Comparison of ENCODE assay signal across 7 mouse cellular contexts in genomic region chr2:130449794-130450433, GRCm38 (mm10). TPM values are rescaled to one million over a fixed set of nuclear protein-coding genes. Genes with fewer than 3 reads are reported as not detected.
DNase-seq lines count a peak whose midpoint lies in the region; ATAC-seq and TF ChIP-seq lines count a peak whose summit lies in the region.

Gene Ptpra (plus strand): TSS chr2:130450278.

- H3K4me2 ChIP-seq in intestine, postnatal 0 days (replicated peaks; ENCODE audit: low read depth) = peak within 1 kb of the TSS; percentile 90
- peak within 1 kb of the TSS; percentile 76 for H3K4me2 ChIP-seq in midbrain, embryonic 12.5 days (replicated peaks)

- H3K36me3 ChIP-seq in intestine, postnatal 0 days (ENCODE audit: control insufficient read depth, insufficient read depth) = no peaks in the 10 kb centered on the region
- 0 out of 2 replicates have a peak, but pooled peaks cover 2% of the 10 kb centered on the region for H3K36me3 ChIP-seq in midbrain, embryonic 12.5 days
- H3K36me3 ChIP-seq in small intestine, adult 2 months (ENCODE audit: control insufficient read depth, insufficient read depth, low read length) = no peaks in the 10 kb centered on the region

- no peaks in the 10 kb centered on the region for H3K9me3 ChIP-seq in intestine, postnatal 0 days (ENCODE audit: control insufficient read depth)
- H3K9me3 ChIP-seq in midbrain, embryonic 12.5 days = no peaks in the 10 kb centered on the region

- 0% methylated on average over 49 of the region's 50 CpGs for WGBS in intestine, postnatal 0 days
- WGBS in midbrain, embryonic 12.5 days = under 1% methylated on average over 35 of the region's 50 CpGs
- under 1% methylated on average over 48 of the region's 50 CpGs for WGBS in small intestine, adult 2 months

- H3K27me3 ChIP-seq in intestine, postnatal 0 days (replicated peaks; ENCODE audit: control insufficient read depth, insufficient read depth, low read length) = no peaks in the 10 kb centered on the region
- peaks cover 10% of the 10 kb centered on the region for H3K27me3 ChIP-seq in midbrain, embryonic 12.5 days
- H3K27me3 ChIP-seq in small intestine, adult 2 months (ENCODE audit: control insufficient read depth, insufficient read depth, low read length) = no peaks in the 10 kb centered on the region

- peak; percentile 96 for DNase-seq in adrenal gland, adult 2 months
- peak; percentile 84 for DNase-seq in embryo, embryonic 11.5 days (ENCODE audit: low read depth, low spot score)
- DNase-seq in gastrocnemius, postnatal 4 days (ENCODE audit: low spot score in 2 of 2) = peak; percentile 84 to 92
- peak; percentile 92 for DNase-seq in left cerebral cortex, postnatal 4 days

- intact Hi-C loops in left cerebral cortex, postnatal 4 days (cut with DNase I) = loop anchor here (5.0 kb wide), 1 partner anchor 72 kb away; no protein-coding TSS in a partner anchor

- peak; percentile 68; the same call in 1 of the 2 replicates for TF ChIP-seq POLR2A in small intestine, adult 2 months (IDR thresholded peaks at IDR 0.05; ENCODE audit: low read depth, low read length)

- H3K4me3 ChIP-seq in intestine, postnatal 0 days (ENCODE audit: low read depth, low read length) = peak within 1 kb of the TSS; percentile 80
- H3K4me3 ChIP-seq in midbrain, embryonic 12.5 days = peak within 1 kb of the TSS; percentile 65
- H3K4me3 ChIP-seq in small intestine, adult 2 months (ENCODE audit: low read depth, low read length) = peak within 1 kb of the TSS; percentile 88

- ATAC-seq in intestine, postnatal 0 days = peak; percentile 95
- ATAC-seq in midbrain, embryonic 12.5 days (ENCODE audit: low FRiP score, low read depth) = peak; percentile 98

- no peak for TF ChIP-seq CTCF in intestine, postnatal 0 days (IDR thresholded peaks at IDR 0.05; ENCODE audit: low read depth)
- no peak for TF ChIP-seq CTCF in small intestine, adult 2 months (IDR thresholded peaks at IDR 0.05; ENCODE audit: extremely low read depth, insufficient read length, insufficient replicate concordance, low read depth, low read length)

- peak within 1 kb of the TSS; percentile 75 for H3K27ac ChIP-seq in intestine, postnatal 0 days (ENCODE audit: low read depth, low read length)
- H3K27ac ChIP-seq in midbrain, embryonic 12.5 days (replicated peaks) = peak within 1 kb of the TSS; percentile 86
- H3K27ac ChIP-seq in small intestine, adult 2 months (ENCODE audit: insufficient read depth, low read depth, low read length) = peak within 1 kb of the TSS; percentile 67; the same call in 1 of the 2 replicates

- peak within 1 kb of the TSS; percentile 82 for H3K9ac ChIP-seq in intestine, postnatal 0 days (ENCODE audit: low read depth, low read length)
- peak within 1 kb of the TSS; percentile 87 for H3K9ac ChIP-seq in midbrain, embryonic 12.5 days (replicated peaks)

- H3K4me1 ChIP-seq in intestine, postnatal 0 days (replicated peaks; ENCODE audit: control insufficient read depth, insufficient read depth, low read length) = peaks cover 2% of the 10 kb centered on the region
- H3K4me1 ChIP-seq in midbrain, embryonic 12.5 days = peaks cover 24% of the 10 kb centered on the region
- H3K4me1 ChIP-seq in small intestine, adult 2 months (ENCODE audit: control insufficient read depth, insufficient read depth, insufficient read length, low read length) = peaks cover 12% of the 10 kb centered on the region; the same call in 1 of the 2 replicates

RNA-seq across cellular contexts. Expression of gene Ptpra, which starts in this region (rescaled TPM):
- total RNA-seq in adrenal gland, adult 2 months (2021) = 100 to 1,000 TPM; 125 to 145 TPM
- 80.0 and 113 TPM in 2 replicates for polyA plus RNA-seq in adrenal gland, adult 2 months (2012; rRNA removed)
- total RNA-seq in gastrocnemius, postnatal 4 days (2021) = 10 to 100 TPM; 73.2 to 74.7 TPM
- polyA plus RNA-seq in intestine, postnatal 0 days (2015; fragmentation: Nextera tagmentation; extraction: Ambion mirVana) = 27.4 and 28.2 TPM in 2 replicates
- total RNA-seq in left cerebral cortex, postnatal 4 days (2021) = 100 to 1,000 TPM; 243 to 247 TPM
- polyA plus RNA-seq in midbrain, embryonic 12.5 days (2016; fragmentation: Nextera tagmentation; extraction: Ambion mirVana) = 120 and 134 TPM in 2 replicates
- polyA plus RNA-seq in small intestine, adult 2 months (2012; rRNA removed) = 15.0 and 21.8 TPM in 2 replicates

Comparison
In these comparisons a context has a peak if more than half of its experiments do, and no peak if none do; other contexts are left out.
1. Peak in every context shown above with its lines: DNase-seq, ATAC-seq, H3K4me3 ChIP-seq and H3K27ac ChIP-seq.